Mouse (Mus musculus) kidney, embryonic 14.5 days (tissue): ENCODE data around the gene Ino80b. TPM values are rescaled to one million over a fixed set of nuclear protein-coding genes. Genes with fewer than 3 reads are reported as not detected.

Source experiments
- ATAC-seq: fragments of 200-750 bp; cut with Nextera tagmentation; 2 replicates; pipeline ENCODE4 v1.8.0; 2017; ENCODE audit warnings: moderate number of reproducible peaks, mild to moderate bottlenecking, moderate TSS enrichment, moderate library complexity; ENCODE audit not compliant: low FRiP score, low TSS enrichment
- H3K27ac ChIP-seq: fragments of 300-500 bp; sonication (generic); 2 replicates; pipeline ENCODE4 v1.5.1; 2014; ENCODE audit warnings: low read depth, mild to moderate bottlenecking, low read length, moderate library complexity, mixed read lengths
- H3K27me3 ChIP-seq: fragments of 300-500 bp; sonication (generic); 2 replicates; pipeline ENCODE4 v1.6.1; 2014; ENCODE audit warnings: mild to moderate bottlenecking, low read length; ENCODE audit not compliant: control insufficient read depth, insufficient read depth
- H3K36me3 ChIP-seq: fragments of 300-500 bp; sonication (generic); 2 replicates; pipeline ENCODE4 v1.6.1; 2014; ENCODE audit warnings: low read length, mixed read lengths; ENCODE audit not compliant: control insufficient read depth, insufficient read depth
- H3K4me1 ChIP-seq: fragments of 300-500 bp; sonication (generic); 2 replicates; pipeline ENCODE4 v1.6.1; 2014; ENCODE audit warnings: low read length, mixed read lengths; ENCODE audit not compliant: control insufficient read depth, insufficient read depth
- H3K4me2 ChIP-seq: fragments of 300-500 bp; sonication (generic); replicated peaks from 2 replicates; pipeline ENCODE4 v1.6.1; 2014; ENCODE audit warnings: low read depth, mild to moderate bottlenecking, low read length
- H3K4me3 ChIP-seq: fragments of 300-500 bp; sonication (generic); 2 replicates; pipeline ENCODE4 v1.5.1; 2014; ENCODE audit warnings: mild to moderate bottlenecking, low read length
- H3K9ac ChIP-seq: fragments of 300-500 bp; sonication (generic); 2 replicates; pipeline ENCODE4 v1.6.1; 2014; ENCODE audit warnings: low read depth, mild to moderate bottlenecking, low read length, moderate library complexity
- H3K9me3 ChIP-seq: fragments of 300-500 bp; sonication (generic); 2 replicates; pipeline ENCODE4 v1.6.1; 2016; ENCODE audit warnings: low read length; ENCODE audit not compliant: control insufficient read depth
- WGBS: fragments of 180-500 bp; shearing (Covaris S2); extraction: QIAGEN DNeasy Blood & Tissue Kit; methylation state at CpG from one replicate; pipeline ENCODE4 v1.1.7; 2014; 5-methylcytosine and 5-hydroxymethylcytosine counted together
- polyA plus RNA-seq: library from polyadenylated mRNA; unstranded; fragments of >200 nt; fragmentation: Nextera tagmentation; extraction: Ambion mirVana; gene quantifications from 2 replicates; pipeline ENCODE4 v1.2.1, GENCODE M21; 2014

Gene Ino80b
- polyA plus RNA-seq, 1 experiment from 2014 or later = 18.8 TPM

DNA sequence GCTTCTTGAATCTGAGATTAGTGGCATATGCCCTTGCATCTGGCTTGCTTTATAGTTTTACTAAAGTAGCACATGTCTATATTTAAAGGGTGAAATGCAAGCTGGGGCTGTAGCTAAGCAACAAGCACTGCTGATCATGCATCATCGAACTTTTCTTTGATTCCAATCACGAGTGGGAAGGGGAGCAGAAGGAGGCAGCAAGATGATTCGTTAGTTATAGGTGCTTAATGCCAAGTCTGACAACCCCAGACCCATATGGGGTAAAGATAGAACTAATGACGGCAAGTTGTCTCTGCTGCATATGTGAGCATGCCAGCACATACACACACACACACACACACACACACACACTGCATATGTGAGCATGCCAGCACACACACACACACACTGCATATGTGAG, 21.1 kb downstream of the Ino80b start:
- WGBS = 73% methylated on average over 4 of the region's 4 CpGs
- no peaks in the 10 kb centered on the region for H3K27me3 ChIP-seq
- H3K9ac ChIP-seq = no peak overlapping the region
- no peaks in the 10 kb centered on the region for H3K9me3 ChIP-seq
- no peak for ATAC-seq
- peaks cover 15% of the 10 kb centered on the region for H3K4me1 ChIP-seq
- no peak overlapping the region for H3K27ac ChIP-seq
- H3K4me3 ChIP-seq = no peak overlapping the region
- H3K4me2 ChIP-seq = no peak overlapping the region
- no peaks in the 10 kb centered on the region for H3K36me3 ChIP-seq

DNA sequence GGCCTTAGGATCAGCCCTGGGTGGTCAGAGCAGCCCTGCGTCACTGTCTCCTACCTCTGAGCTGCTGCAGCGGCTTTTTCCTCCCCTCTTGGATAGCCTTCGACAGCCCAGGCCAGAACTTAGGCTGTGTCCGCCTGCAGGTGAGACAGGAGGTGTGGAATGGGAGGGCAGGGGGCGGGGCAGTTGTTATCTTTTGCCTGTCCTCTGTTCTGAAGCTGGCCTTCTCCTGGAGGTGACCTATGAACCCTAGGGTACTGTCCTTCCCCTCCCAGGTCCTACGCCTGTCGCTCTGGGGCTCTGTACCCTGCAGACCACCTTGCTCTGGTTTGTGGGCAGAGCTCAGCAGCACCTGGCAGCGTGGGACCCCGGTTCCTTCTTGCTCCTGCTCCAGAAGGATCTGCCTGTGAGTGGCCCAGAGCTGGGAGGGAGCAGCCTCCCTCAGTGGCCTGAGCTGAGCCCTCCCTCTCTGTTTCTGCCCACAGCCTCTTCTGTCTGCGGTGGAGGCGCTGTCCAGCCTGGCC, 22.0 kb downstream of the Ino80b start:
- Histone ChIP-seq H3K27ac (no peak overlapping the region), H3K4me1 (peaks cover 11% of the 10 kb centered on the region), H3K4me3 (no peak overlapping the region), H3K36me3 (no peaks in the 10 kb centered on the region), H3K9me3 (no peaks in the 10 kb centered on the region), H3K9ac (no peak overlapping the region; the same call in 1 of the 2 replicates), H3K27me3 (no peaks in the 10 kb centered on the region), H3K4me2 (no peak overlapping the region; the same call in 1 of the 2 replicates)
- WGBS = 48% methylated on average over 11 of the region's 11 CpGs
- no peak for ATAC-seq

DNA sequence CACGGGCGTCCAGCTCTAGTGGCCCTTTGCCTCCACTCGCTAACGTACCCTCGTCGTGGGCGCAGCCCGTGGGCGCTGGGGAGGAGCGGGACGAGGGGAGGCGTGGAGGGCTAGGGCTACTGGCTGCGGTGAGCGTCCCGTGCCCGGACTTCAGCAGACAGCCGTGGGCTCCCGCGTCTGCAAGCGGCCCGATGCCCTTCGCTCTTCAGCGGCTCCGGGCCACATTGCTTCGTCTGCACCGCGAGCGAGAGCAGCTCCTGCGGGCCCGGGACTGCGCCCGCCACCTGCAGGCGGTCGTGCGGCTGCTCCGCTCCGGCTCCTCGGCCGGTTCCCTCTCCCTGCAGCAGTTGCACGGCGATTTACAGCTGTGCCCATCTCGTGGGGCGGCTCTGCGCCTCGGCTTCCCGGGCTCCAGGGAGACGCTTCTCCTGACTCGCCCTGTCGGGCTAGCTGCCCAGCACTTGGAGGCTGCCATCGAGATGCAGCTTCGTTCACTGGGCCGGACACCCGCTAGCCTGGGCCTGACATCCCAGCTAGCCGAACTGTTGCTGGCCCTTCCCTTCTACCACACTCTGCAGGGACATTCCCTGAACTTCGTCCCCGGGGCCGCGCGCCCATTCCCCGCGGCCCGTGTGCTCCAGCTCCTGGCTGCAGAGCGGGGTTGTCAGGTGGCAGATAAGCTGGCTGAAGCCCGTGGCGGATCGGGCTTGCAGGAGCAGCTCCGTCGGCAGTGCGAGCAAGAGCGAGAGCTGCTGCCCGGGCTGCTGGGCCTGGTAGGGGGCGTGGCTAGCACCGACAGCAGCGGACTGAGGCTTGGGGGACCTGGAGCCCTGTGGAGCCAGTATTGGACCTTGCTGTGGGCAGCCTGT, 23.3 kb downstream of the Ino80b start:
- WGBS = under 1% methylated on average over 73 of the region's 74 CpGs
- H3K9me3 ChIP-seq = no peaks in the 10 kb centered on the region
- peak overlapping the region; percentile 49 for H3K4me3 ChIP-seq
- H3K27ac ChIP-seq = peak overlapping the region; percentile 12; the same call in 1 of the 2 replicates
- peak overlapping the region; percentile 64 for H3K9ac ChIP-seq
- ATAC-seq = peak; percentile 80
- peaks cover 11% of the 10 kb centered on the region for H3K4me1 ChIP-seq
- no peaks in the 10 kb centered on the region for H3K27me3 ChIP-seq
- no peaks in the 10 kb centered on the region for H3K36me3 ChIP-seq
- H3K4me2 ChIP-seq = peak overlapping the region; percentile 99

DNA sequence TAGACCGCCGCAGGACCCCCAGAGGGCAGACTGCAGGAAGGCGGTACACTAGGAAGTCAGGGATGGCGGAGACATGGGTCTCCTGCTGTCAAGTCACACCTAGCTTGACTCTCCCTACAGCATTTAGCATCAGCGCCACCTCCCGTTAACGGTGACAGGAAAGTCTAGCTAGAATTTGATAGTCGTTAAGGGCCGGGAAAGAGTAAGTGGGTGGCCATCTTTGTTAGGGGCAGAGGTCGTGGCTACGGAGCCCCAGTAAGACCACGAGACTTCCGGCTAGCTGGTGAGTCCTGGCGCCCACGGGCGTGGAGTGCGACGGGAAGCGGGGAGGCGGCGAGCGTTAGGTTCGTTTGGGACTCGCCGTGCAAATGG, 23.9 kb downstream of the Ino80b start, which contains the start of the genes Ccdc142 and Gm42688:
TSS of gene Ccdc142 (plus strand) at position 286 of the 372 bp plus-strand sequence.
TSS of gene Gm42688 (plus strand) at position 302 of the 372 bp plus-strand sequence.
- H3K27ac ChIP-seq = peak within 1 kb of the TSS; percentile 12; the same call in 1 of the 2 replicates
- peaks cover 11% of the 10 kb centered on the region for H3K4me1 ChIP-seq
- ATAC-seq = peak; percentile 86
- WGBS = under 1% methylated on average over 25 of the region's 25 CpGs
- peak within 1 kb of the TSS; percentile 64 for H3K9ac ChIP-seq
- H3K27me3 ChIP-seq = no peaks in the 10 kb centered on the region
- peak within 1 kb of the TSS; percentile 99 for H3K4me2 ChIP-seq
- H3K4me3 ChIP-seq = peak within 1 kb of the TSS; percentile 49
- no peaks in the 10 kb centered on the region for H3K9me3 ChIP-seq
- H3K36me3 ChIP-seq = no peaks in the 10 kb centered on the region

DNA sequence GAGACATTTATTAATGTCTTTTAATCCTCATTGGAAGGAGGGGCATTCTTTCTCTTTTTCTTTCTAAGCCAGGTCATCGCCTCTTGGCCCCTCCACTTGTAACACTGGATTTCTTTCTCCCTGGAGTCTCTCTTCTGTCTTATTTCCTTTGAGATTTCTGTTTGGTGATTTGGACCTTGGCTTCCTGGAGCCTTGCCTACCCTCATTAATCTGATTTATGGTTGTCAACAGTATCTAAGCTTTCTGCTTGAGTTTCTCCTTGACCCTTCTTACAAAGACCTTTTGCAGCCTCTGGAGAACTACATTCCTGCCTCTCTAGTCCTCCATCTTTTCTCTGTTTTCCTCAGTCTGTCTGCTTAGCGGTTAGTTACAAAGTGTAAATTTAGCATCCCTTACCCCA, 26.8 kb downstream of the Ino80b start:
- H3K9ac ChIP-seq = no peak overlapping the region
- H3K27ac ChIP-seq = no peak overlapping the region; the same call in 1 of the 2 replicates
- H3K27me3 ChIP-seq = no peaks in the 10 kb centered on the region
- no peak for ATAC-seq
- H3K4me1 ChIP-seq = peaks cover 11% of the 10 kb centered on the region
- WGBS = 23% methylated on average over 2 of the region's 2 CpGs
- H3K4me2 ChIP-seq = no peak overlapping the region
- no peak overlapping the region for H3K4me3 ChIP-seq
- no peaks in the 10 kb centered on the region for H3K36me3 ChIP-seq
- H3K9me3 ChIP-seq = no peaks in the 10 kb centered on the region; the same call in 1 of the 2 replicates

DNA sequence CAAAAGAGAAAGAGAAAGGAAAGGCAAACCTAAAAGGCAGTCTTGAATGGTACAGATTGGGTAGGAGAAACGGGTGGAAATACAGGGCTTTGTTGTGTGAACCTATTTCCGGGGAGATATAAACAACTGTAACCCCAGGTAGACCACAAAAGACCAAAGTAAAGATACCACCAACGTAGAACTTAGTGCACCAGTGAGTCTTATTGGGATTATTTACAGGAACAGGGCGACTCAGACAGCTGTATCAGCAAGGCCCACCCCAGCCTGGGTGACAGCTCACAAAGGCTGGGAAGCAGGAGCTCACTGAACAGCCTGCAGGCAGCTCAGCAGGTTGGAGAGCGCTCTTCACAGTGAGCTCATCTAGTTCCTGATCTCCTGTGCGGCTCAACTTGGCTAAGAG, 29.3 kb downstream of the Ino80b start:
- Histone ChIP-seq H3K9ac (no peak overlapping the region), H3K27me3 (no peaks in the 10 kb centered on the region), H3K36me3 (no peaks in the 10 kb centered on the region), H3K4me2 (no peak overlapping the region), H3K27ac (no peak overlapping the region), H3K4me1 (0 out of 2 replicates have a peak, but pooled peaks cover 5% of the 10 kb centered on the region), H3K9me3 (no peaks in the 10 kb centered on the region; the same call in 1 of the 2 replicates), H3K4me3 (no peak overlapping the region)
- ATAC-seq = no peak
- WGBS = 53% methylated on average over 6 of the region's 6 CpGs

DNA sequence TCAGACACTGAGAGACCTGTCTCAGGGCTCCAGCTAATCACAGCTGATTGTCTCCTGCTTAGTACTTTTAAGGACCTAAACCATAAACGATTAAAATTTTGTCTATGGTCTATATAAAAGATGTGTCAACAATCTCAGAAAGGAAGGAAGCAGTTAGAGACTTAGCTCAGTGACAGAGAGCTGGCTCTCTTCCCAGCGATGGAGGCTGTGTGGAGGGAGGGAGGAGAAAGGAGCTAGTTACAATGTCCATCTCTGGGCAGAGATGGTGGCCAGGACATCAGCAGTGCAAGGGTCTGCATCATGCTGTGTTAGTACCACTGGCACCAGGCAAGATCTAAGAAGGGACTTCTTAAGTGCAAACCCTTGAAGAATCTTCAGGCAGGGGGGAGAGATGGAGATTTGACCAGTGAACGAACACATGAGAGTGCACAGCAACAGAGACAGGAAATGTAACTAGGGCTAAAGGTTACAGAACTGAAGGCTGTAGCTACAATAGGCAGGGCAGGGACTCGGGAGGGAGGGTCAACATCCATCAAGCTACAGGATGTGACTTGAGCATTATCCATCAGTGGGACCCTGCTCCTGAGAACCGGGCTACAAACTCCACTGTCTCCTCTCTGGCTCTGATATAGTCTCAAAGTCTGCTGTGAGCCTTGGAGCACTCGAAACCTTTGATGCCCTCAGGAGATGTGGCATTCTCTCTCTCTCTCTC, 32.7 kb downstream of the Ino80b start:
- no peak for ATAC-seq
- H3K27me3 ChIP-seq = peaks cover 12% of the 10 kb centered on the region; the same call in 1 of the 2 replicates
- 35% methylated on average over 6 of the region's 6 CpGs for WGBS

DNA sequence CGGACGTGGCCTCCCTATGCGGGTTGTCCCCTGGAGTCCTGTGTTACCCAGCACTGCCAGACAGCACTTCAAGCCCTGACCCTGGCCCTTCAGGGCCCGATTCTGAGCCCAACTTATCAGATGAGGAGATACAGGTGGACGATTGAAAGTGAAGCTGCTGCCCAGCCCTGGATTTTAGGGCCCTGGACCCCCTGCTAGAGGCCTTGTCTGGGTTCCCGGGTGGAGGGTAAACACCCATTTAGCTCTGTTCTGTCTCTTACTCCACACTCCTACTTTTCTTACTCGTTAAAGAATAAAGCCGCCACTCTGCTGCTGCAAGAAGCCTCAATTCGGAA, 37.3 kb downstream of the Ino80b start:
- H3K36me3 ChIP-seq = 0 out of 2 replicates have a peak, but pooled peaks cover under 1% of the 10 kb centered on the region
- H3K4me3 ChIP-seq = peak overlapping the region; percentile 33; the same call in 1 of the 2 replicates
- peak overlapping the region; percentile 49 for H3K4me2 ChIP-seq
- peaks cover 41% of the 10 kb centered on the region for H3K4me1 ChIP-seq
- 22% methylated on average over 9 of the region's 9 CpGs for WGBS
- peaks cover 27% of the 10 kb centered on the region; the same call in 1 of the 2 replicates for H3K27me3 ChIP-seq
- no peak overlapping the region for H3K27ac ChIP-seq
- H3K9me3 ChIP-seq = no peaks in the 10 kb centered on the region
- ATAC-seq = no peak
- H3K9ac ChIP-seq = peak overlapping the region; percentile 2; the same call in 1 of the 2 replicates

More for the DNA sequence above, 32.7 kb downstream of the Ino80b start:
- H3K27ac ChIP-seq = no peak overlapping the region
- H3K9me3 ChIP-seq = no peaks in the 10 kb centered on the region; the same call in 1 of the 2 replicates
- no peak overlapping the region for H3K4me3 ChIP-seq
- H3K4me2 ChIP-seq = no peak overlapping the region
- no peaks in the 10 kb centered on the region for H3K36me3 ChIP-seq
- peaks cover 10% of the 10 kb centered on the region; the same call in 1 of the 2 replicates for H3K4me1 ChIP-seq
- no peak overlapping the region for H3K9ac ChIP-seq
